Mouse (Mus musculus) CD4-positive, CD25-positive, alpha-beta regulatory T cell, adult 2 months (primary cell): ENCODE data around the gene Shcbp1.
A peak's percentile ranks its signal among the peaks of the same experiment; 100 is the strongest.
"Not testable (repeated sequence)": the region's sequence is repeated elsewhere in the genome, so short reads cannot be mapped to it uniquely, and the experiment has no call there.

Experiments
- DNase-seq: peaks from one replicate; pipeline ENCODE4 v3.0.0-alpha.2; 2012; ENCODE audit warnings: low read depth, low spot score

Gene Shcbp1

GRCm38 (mm10) chr8:4779254-4780055, at the start of gene Shcbp1:
Shcbp1 (minus strand) TSS chr8:4779567.
- peak; percentile 96 for DNase-seq

- no peak for DNase-seq
These were observed 29.5 kb upstream of the Shcbp1 start for GRCm38 (mm10) chr8:4808831-4809230.

- peak; percentile 47 for DNase-seq
These were observed 21.3 kb upstream of the Shcbp1 start for GRCm38 (mm10) chr8:4800524-4801122.

- no peak for DNase-seq
These were observed 1.1 kb downstream of the Shcbp1 start for GRCm38 (mm10) chr8:4778266-4778665.

- DNase-seq, result no peak
These were observed 14.6 kb downstream of the Shcbp1 start for GRCm38 (mm10) chr8:4764751-4765150.

GRCm38 (mm10) chr8:4753048-4753447, 26.3 kb downstream of the Shcbp1 start:
- no peak for DNase-seq

GRCm38 (mm10) chr8:4730942-4731341, 48.4 kb downstream of the Shcbp1 start:
- DNase-seq, result peak; percentile 53

GRCm38 (mm10) chr8:4715546-4715945, 63.8 kb downstream of the Shcbp1 start:
- DNase-seq, result no peak

GRCm38 (mm10) chr8:4708346-4708745, 71.0 kb downstream of the Shcbp1 start:
- not testable (repeated sequence) for DNase-seq

- not testable (repeated sequence) for DNase-seq
These were observed 71.5 kb downstream of the Shcbp1 start for GRCm38 (mm10) chr8:4707916-4708315.

- DNase-seq, result no peak
These were observed 87.7 kb downstream of the Shcbp1 start for GRCm38 (mm10) chr8:4691634-4692033.
